8 mouse cellular contexts compared by ENCODE assay signal in genomic region chr8:111876355-111876948, GRCm38 (mm10). TPM values are rescaled to one million over a fixed set of nuclear protein-coding genes. Genes with fewer than 3 reads are reported as not detected.
DNase-seq lines count a peak whose midpoint lies in the region; ATAC-seq lines count a peak whose summit lies in the region.

TSS of gene Tmem170 (minus strand) at chr8:111876750.

- H3K4me2 ChIP-seq in hindbrain, embryonic 15.5 days, result peak within 1 kb of the TSS; percentile 62

- peak; percentile 97 for DNase-seq in T-cell, adult 2 months (ENCODE audit: low spot score)
- DNase-seq in cerebellum, postnatal 36 days, result peak; percentile 99 to 100
- peak; percentile 98 to 99 for DNase-seq in frontal cortex, postnatal 36 days (ENCODE audit: low spot score in 2 of 2)
- DNase-seq in left cerebral cortex, adult 11 months (ENCODE audit: low spot score), result peak; percentile 98
- peak; percentile 98 for DNase-seq in lung, postnatal 4 days
- DNase-seq in retina, postnatal 7 days (ENCODE audit: low read depth, low spot score), result peak; percentile 99
- DNase-seq in urinary bladder, adult 2 months (ENCODE audit: low spot score), result peak; percentile 97

- H3K36me3 ChIP-seq in hindbrain, embryonic 15.5 days, result no peaks in the 10 kb centered on the region

- H3K4me3 ChIP-seq in hindbrain, embryonic 15.5 days, result peak within 1 kb of the TSS; percentile 82

- ATAC-seq in hindbrain, embryonic 15.5 days (ENCODE audit: low FRiP score, low read depth), result peak; percentile 99

- peak within 1 kb of the TSS; percentile 64 for H3K9ac ChIP-seq in hindbrain, embryonic 15.5 days

- no peaks in the 10 kb centered on the region for H3K27me3 ChIP-seq in hindbrain, embryonic 15.5 days

- H3K4me1 ChIP-seq in hindbrain, embryonic 15.5 days (replicated peaks), result peaks cover 8% of the 10 kb centered on the region

- H3K27ac ChIP-seq in hindbrain, embryonic 15.5 days (replicated peaks), result peak within 1 kb of the TSS; percentile 88

- under 1% methylated on average over 31 of the region's 53 CpGs for WGBS in hindbrain, embryonic 15.5 days

- no peaks in the 10 kb centered on the region for H3K9me3 ChIP-seq in hindbrain, embryonic 15.5 days

RNA-seq across cellular contexts. Expression of gene Tmem170, which starts in this region (rescaled TPM):
- polyA plus RNA-seq in hindbrain, embryonic 15.5 days (2015; fragmentation: Nextera tagmentation; extraction: Ambion mirVana), result 4.3 and 4.9 TPM in 2 replicates
- polyA plus RNA-seq in urinary bladder, adult 2 months (2012; rRNA removed), result 9.1 and 9.6 TPM in 2 replicates

Comparison
In these comparisons a context has a peak if more than half of its experiments do, and no peak if none do; other contexts are left out.
1. Peak in every context shown above with its lines: DNase-seq, ATAC-seq, H3K4me3 ChIP-seq and H3K27ac ChIP-seq.